Comparison of ENCODE assay signal across 10 mouse cellular contexts in the genomic region with DNA sequence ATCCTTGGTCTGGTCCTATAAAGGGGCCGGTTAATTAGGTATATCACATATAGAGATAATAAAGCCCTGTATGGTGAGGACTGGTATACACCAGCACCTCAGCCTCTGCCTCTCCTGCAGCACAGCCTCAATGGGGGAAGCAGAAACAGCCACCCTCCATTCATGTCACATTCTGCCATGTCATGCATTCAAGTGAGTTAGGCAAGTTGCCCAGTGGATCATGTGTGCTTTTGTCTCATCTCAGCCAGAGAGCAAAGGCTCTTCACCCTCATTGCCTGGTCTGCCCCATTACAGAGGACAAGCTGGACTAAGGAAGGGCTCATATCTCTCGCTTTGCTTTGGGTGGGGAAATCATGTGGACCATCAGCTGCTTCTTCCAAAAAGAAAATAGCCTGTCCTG.
A peak's percentile ranks its signal among the peaks of the same experiment; 100 is the strongest.
DNase-seq lines count a peak whose midpoint lies in the region; ATAC-seq lines count a peak whose summit lies in the region.
"Had no signal": no experiment of that assay in that cellular context is flagged by ENCODE, and none has a peak within 500 bp of the region (broad histone marks: within the 10 kb centered on the region; RNA-seq: fewer than 3 reads in every experiment).

No protein-coding gene starts in this region.

- no peaks in the 10 kb centered on the region for H3K4me1 ChIP-seq in hindbrain, embryonic 16.5 days (ENCODE audit: control insufficient read depth, insufficient read depth, low read depth, low read length)
- peaks cover 18% of the 10 kb centered on the region; the same call in 1 of the 2 replicates for H3K4me1 ChIP-seq in hindbrain, embryonic 13.5 days (replicated peaks)
- H3K4me1 ChIP-seq in midbrain, embryonic 14.5 days (ENCODE audit: control insufficient read depth, insufficient read depth, low read length), result no peaks in the 10 kb centered on the region
- H3K4me1 ChIP-seq in midbrain, embryonic 10.5 days, result peaks cover 16% of the 10 kb centered on the region
- peaks cover 25% of the 10 kb centered on the region for H3K4me1 ChIP-seq in heart, embryonic 15.5 days (replicated peaks)

- no peak overlapping the region for H3K4me2 ChIP-seq in hindbrain, embryonic 16.5 days (ENCODE audit: low read length)
- no peak overlapping the region for H3K4me2 ChIP-seq in hindbrain, embryonic 13.5 days
- no peak overlapping the region for H3K4me2 ChIP-seq in midbrain, embryonic 14.5 days (ENCODE audit: low read length)
- H3K4me2 ChIP-seq in heart, embryonic 15.5 days, result no peak overlapping the region
- H3K4me2 ChIP-seq: limb, embryonic 13.5 days had no signal

- DNase-seq in midbrain, embryonic 14.5 days, result peak; percentile 66
- no peak for DNase-seq in midbrain, embryonic 10.5 days (ENCODE audit: low spot score)
- DNase-seq in layer of hippocampus, adult 9-10 months (ENCODE audit: low spot score), result no peak
- no peak for DNase-seq in right cerebral cortex, postnatal 14 days
- DNase-seq: cerebellum, adult 9-11 months; thymus, adult 2 months had no signal

- H3K9me3 ChIP-seq in hindbrain, embryonic 16.5 days (ENCODE audit: control insufficient read depth, low read length), result no peaks in the 10 kb centered on the region; the same call in 1 of the 2 replicates
- no peaks in the 10 kb centered on the region for H3K9me3 ChIP-seq in hindbrain, embryonic 13.5 days
- H3K9me3 ChIP-seq in midbrain, embryonic 14.5 days (ENCODE audit: control insufficient read depth, low read length), result no peaks in the 10 kb centered on the region
- no peaks in the 10 kb centered on the region for H3K9me3 ChIP-seq in midbrain, embryonic 10.5 days (replicated peaks)
- no peaks in the 10 kb centered on the region for H3K9me3 ChIP-seq in heart, embryonic 15.5 days (replicated peaks)

- peak; percentile 50 for ATAC-seq in hindbrain, embryonic 16.5 days
- ATAC-seq in hindbrain, embryonic 13.5 days (ENCODE audit: low FRiP score), result no peak
- ATAC-seq in midbrain, embryonic 14.5 days (ENCODE audit: low FRiP score, low TSS enrichment), result no peak
- 0 out of 2 replicates have a peak, but pooled peaks have one; percentile 23 for ATAC-seq in heart, embryonic 15.5 days (replicated peaks; ENCODE audit: insufficient number of reproducible peaks, insufficient read depth, low FRiP score, low read depth)

- no peaks in the 10 kb centered on the region for H3K27me3 ChIP-seq in hindbrain, embryonic 16.5 days (replicated peaks; ENCODE audit: control insufficient read depth, insufficient read depth, low read length)
- H3K27me3 ChIP-seq in hindbrain, embryonic 13.5 days, result no peaks in the 10 kb centered on the region; the same call in 1 of the 2 replicates
- no peaks in the 10 kb centered on the region for H3K27me3 ChIP-seq in midbrain, embryonic 14.5 days (ENCODE audit: control insufficient read depth, insufficient read depth, low read length)
- no peaks in the 10 kb centered on the region for H3K27me3 ChIP-seq in midbrain, embryonic 10.5 days (ENCODE audit: low read depth, poor library complexity, severe bottlenecking)
- H3K27me3 ChIP-seq in heart, embryonic 15.5 days, result no peaks in the 10 kb centered on the region
- H3K27me3 ChIP-seq: limb, embryonic 13.5 days had no signal

- no peak overlapping the region for H3K4me3 ChIP-seq in hindbrain, embryonic 16.5 days (ENCODE audit: low read length)
- no peak overlapping the region for H3K4me3 ChIP-seq in hindbrain, embryonic 13.5 days
- H3K4me3 ChIP-seq in midbrain, embryonic 14.5 days (replicated peaks; ENCODE audit: low read depth, low read length), result no peak overlapping the region
- H3K4me3 ChIP-seq in midbrain, embryonic 10.5 days, result no peak overlapping the region
- no peak overlapping the region for H3K4me3 ChIP-seq in heart, embryonic 15.5 days
- H3K4me3 ChIP-seq: limb, embryonic 13.5 days had no signal

- no peak overlapping the region for H3K27ac ChIP-seq in hindbrain, embryonic 16.5 days (ENCODE audit: low read depth, low read length)
- no peak overlapping the region for H3K27ac ChIP-seq in hindbrain, embryonic 13.5 days
- no peak overlapping the region for H3K27ac ChIP-seq in midbrain, embryonic 14.5 days (replicated peaks; ENCODE audit: low read depth, low read length)
- H3K27ac ChIP-seq in midbrain, embryonic 10.5 days (replicated peaks), result no peak overlapping the region
- no peak overlapping the region for H3K27ac ChIP-seq in heart, embryonic 15.5 days
- H3K27ac ChIP-seq: limb, embryonic 13.5 days had no signal

- no peaks in the 10 kb centered on the region for H3K36me3 ChIP-seq in hindbrain, embryonic 16.5 days (ENCODE audit: control insufficient read depth, insufficient read depth, low read length)
- no peaks in the 10 kb centered on the region for H3K36me3 ChIP-seq in hindbrain, embryonic 13.5 days
- no peaks in the 10 kb centered on the region for H3K36me3 ChIP-seq in midbrain, embryonic 14.5 days (ENCODE audit: control insufficient read depth, insufficient read depth, low read length)
- H3K36me3 ChIP-seq in midbrain, embryonic 10.5 days, result no peaks in the 10 kb centered on the region
- no peaks in the 10 kb centered on the region for H3K36me3 ChIP-seq in heart, embryonic 15.5 days
- H3K36me3 ChIP-seq: limb, embryonic 13.5 days had no signal

- 65% methylated on average over 2 of the region's 2 CpGs for WGBS in hindbrain, embryonic 16.5 days
- 88% methylated on average over 2 of the region's 2 CpGs for WGBS in hindbrain, embryonic 13.5 days
- 87% methylated on average over 2 of the region's 2 CpGs for WGBS in midbrain, embryonic 14.5 days
- 91% methylated on average over 2 of the region's 2 CpGs for WGBS in midbrain, embryonic 10.5 days
- 50% methylated on average over 2 of the region's 2 CpGs for WGBS in heart, embryonic 15.5 days

- no peak overlapping the region for H3K9ac ChIP-seq in hindbrain, embryonic 16.5 days (ENCODE audit: low read depth, low read length)
- H3K9ac ChIP-seq in hindbrain, embryonic 13.5 days, result no peak overlapping the region
- H3K9ac ChIP-seq in midbrain, embryonic 14.5 days (replicated peaks; ENCODE audit: low read length), result no peak overlapping the region
- H3K9ac ChIP-seq in heart, embryonic 15.5 days, result no peak overlapping the region
- H3K9ac ChIP-seq: limb, embryonic 13.5 days had no signal

Comparison
In these comparisons a context has a peak if more than half of its experiments do, and no peak if none do; other contexts are left out.
1. ATAC-seq: peak in hindbrain, embryonic 16.5 days (single experiment) and heart, embryonic 15.5 days (single experiment); none in hindbrain, embryonic 13.5 days (single experiment) and midbrain, embryonic 14.5 days (single experiment).